In genomic region chr13:49345476-49345875, GRCm38 (mm10) we compare ENCODE assay signal across 10 mouse cellular contexts. TPM values are rescaled to one million over a fixed set of nuclear protein-coding genes. Genes with fewer than 3 reads are reported as not detected.
DNase-seq lines count a peak whose midpoint lies in the region; ATAC-seq lines count a peak whose summit lies in the region.
"Had no signal": no experiment of that assay in that cellular context is flagged by ENCODE, and none has a peak within 500 bp of the region (broad histone marks: within the 10 kb centered on the region; RNA-seq: fewer than 3 reads in every experiment).

No protein-coding gene starts in this region.

- no peak overlapping the region for H3K4me3 ChIP-seq in forebrain, embryonic 16.5 days (replicated peaks; ENCODE audit: low read length)

- H3K4me2 ChIP-seq in forebrain, embryonic 16.5 days (ENCODE audit: low read length): no peak overlapping the region

- no peaks in the 10 kb centered on the region for H3K9me3 ChIP-seq in forebrain, embryonic 16.5 days (ENCODE audit: control insufficient read depth, low read length)

- no peaks in the 10 kb centered on the region for H3K36me3 ChIP-seq in forebrain, embryonic 16.5 days (ENCODE audit: control insufficient read depth, insufficient read depth)

- 56% methylated on average over 2 of the region's 2 CpGs for WGBS in forebrain, embryonic 16.5 days

- no peak overlapping the region for H3K9ac ChIP-seq in forebrain, embryonic 16.5 days (replicated peaks; ENCODE audit: low read depth, low read length)

- H3K4me1 ChIP-seq in forebrain, embryonic 16.5 days (replicated peaks; ENCODE audit: control insufficient read depth, insufficient read depth, low read length): peaks cover 43% of the 10 kb centered on the region

- no peak overlapping the region for H3K27ac ChIP-seq in forebrain, embryonic 16.5 days (ENCODE audit: low read length)
- H3K27ac ChIP-seq: macrophage had no signal

- H3K27me3 ChIP-seq in forebrain, embryonic 16.5 days (replicated peaks; ENCODE audit: control insufficient read depth, insufficient read depth, low read length): no peaks in the 10 kb centered on the region
- H3K27me3 ChIP-seq: CH12.LX had no signal

- DNase-seq in cerebellum, adult 9-11 months: peak; percentile 53
- peak; percentile 68 for DNase-seq in NIH3T3 (ENCODE audit: low read depth)
- peak; percentile 84 to 88 for DNase-seq in heart, adult 18-20 months
- DNase-seq in kidney, postnatal 4 days: peak; percentile 44 to 66
- DNase-seq in layer of hippocampus, adult 9-10 months (ENCODE audit: low spot score): no peak
- no peak for DNase-seq in frontal cortex, adult 2 months (ENCODE audit: extremely low spot score in 1 of 2, low spot score in 1 of 2)

- no peak for ATAC-seq in cerebellum, adult (ENCODE audit: insufficient number of reproducible peaks, low FRiP score, low TSS enrichment)
- ATAC-seq in forebrain, embryonic 16.5 days: no peak

RNA-seq across cellular contexts. Expression of gene Bicd2, which starts 4.1 kb away (rescaled TPM):
- 10 to 100 TPM; 67.3 to 73.9 TPM for total RNA-seq in heart, adult 18-20 months (2021)
- 30.1 and 31.5 TPM in 2 replicates for polyA plus RNA-seq in forebrain, embryonic 16.5 days (2015; fragmentation: Nextera tagmentation; extraction: Ambion mirVana)
- polyA plus RNA-seq in frontal cortex, adult 2 months (2012; rRNA removed): 48.6 and 49.5 TPM in 2 replicates

RNA-seq across cellular contexts. Expression of gene Fgd3, which starts 25.4 kb away (rescaled TPM):
- 1 to 10 TPM; 1.2 to 2.4 TPM for total RNA-seq in heart, adult 18-20 months (2021)
- polyA plus RNA-seq in forebrain, embryonic 16.5 days (2015; fragmentation: Nextera tagmentation; extraction: Ambion mirVana): 3.1 and 4.2 TPM in 2 replicates
- 10.5 and 10.9 TPM in 2 replicates for polyA plus RNA-seq in frontal cortex, adult 2 months (2012; rRNA removed)

Comparison
In these comparisons a context has a peak if more than half of its experiments do, and no peak if none do; other contexts are left out.
1. DNase-seq: peak in cerebellum, adult 9-11 months (single experiment), NIH3T3 (single experiment), heart, adult 18-20 months (2 of 2) and kidney, postnatal 4 days (2 of 2); none in layer of hippocampus, adult 9-10 months (single experiment) and frontal cortex, adult 2 months (0 of 2).